Mouse (Mus musculus) heart, adult 2 months (tissue): ENCODE measurements at regions not wholly inside any gene's neighbourhood (a gene's known extent, or its start where the extent isn't known, plus 50 kb on each side); places are given as distances from the start of the nearest gene placed in this dataset.

ENCODE experiments used
- DNase-seq, 2 experiments: peaks; one replicate each; pipeline ENCODE4 v3.0.0; 2021
- H3K27ac ChIP-seq: fragments of 200-600 bp; 2 replicates; pipeline ENCODE4 v1.8.1; 2022
- H3K27me3 ChIP-seq: fragments of 200-500 bp; 2 replicates; pipeline ENCODE4 v1.6.1; 2012; ENCODE audit warnings: mild to moderate bottlenecking, low read length, inconsistent platforms, mixed read lengths; ENCODE audit not compliant: control insufficient read depth, insufficient read depth
- H3K36me3 ChIP-seq: fragments of 200-500 bp; 2 replicates; pipeline ENCODE4 v1.6.1; 2012; ENCODE audit warnings: low read length, inconsistent platforms; ENCODE audit not compliant: control insufficient read depth, insufficient read depth
- H3K4me1 ChIP-seq: fragments of 200-500 bp; 2 replicates; pipeline ENCODE4 v1.6.1; 2011; ENCODE audit warnings: low read length; ENCODE audit not compliant: control insufficient read depth, insufficient read depth
- H3K4me3 ChIP-seq: fragments of 200-600 bp; 2 replicates; pipeline ENCODE4 v1.8.1; 2022
- H3K79me2 ChIP-seq: fragments of 200-500 bp; replicated peaks from 2 replicates; pipeline ENCODE4 v1.6.1; 2012; ENCODE audit warnings: mild to moderate bottlenecking, inconsistent platforms, low read length, moderate library complexity, mixed read lengths; ENCODE audit not compliant: control insufficient read depth, insufficient read depth
- H3K9ac ChIP-seq: fragments of 200-500 bp; 2 replicates; pipeline ENCODE4 v1.6.1; 2012; ENCODE audit warnings: low read depth, mild to moderate bottlenecking, control low read depth, inconsistent platforms, low read length, mixed read lengths
- CTCF ChIP-seq: fragments of 200-600 bp; IDR thresholded peaks from 2 replicates; pipeline ENCODE4 v1.8.1; 2022; ENCODE audit warnings: antibody characterized with exemption, mild to moderate bottlenecking, moderate library complexity
- EP300 ChIP-seq: fragments of 200-500 bp; IDR thresholded peaks from 2 replicates; pipeline ENCODE4 v1.6.1; 2011; ENCODE audit warnings: low read depth, low read length, control low read depth; ENCODE audit not compliant: insufficient read depth
- POLR2A ChIP-seq: fragments of 200-500 bp; IDR thresholded peaks from 2 replicates; pipeline ENCODE4 v1.6.1; 2011; ENCODE audit warnings: mild to moderate bottlenecking, low read depth, low read length, control low read depth; ENCODE audit not compliant: insufficient read depth
- WGBS: fragments of 180-500 bp; shearing (Covaris S2); methylation state at CpG from one replicate; pipeline ENCODE4 v1.1.7; 2018; 5-methylcytosine and 5-hydroxymethylcytosine counted together
- intact Hi-C: fragments of 180-260 bp; cut with DNase I; formaldehyde crosslinking; loops from one replicate; pipeline ENCODE4 v1.15.1; 2025

DNA sequence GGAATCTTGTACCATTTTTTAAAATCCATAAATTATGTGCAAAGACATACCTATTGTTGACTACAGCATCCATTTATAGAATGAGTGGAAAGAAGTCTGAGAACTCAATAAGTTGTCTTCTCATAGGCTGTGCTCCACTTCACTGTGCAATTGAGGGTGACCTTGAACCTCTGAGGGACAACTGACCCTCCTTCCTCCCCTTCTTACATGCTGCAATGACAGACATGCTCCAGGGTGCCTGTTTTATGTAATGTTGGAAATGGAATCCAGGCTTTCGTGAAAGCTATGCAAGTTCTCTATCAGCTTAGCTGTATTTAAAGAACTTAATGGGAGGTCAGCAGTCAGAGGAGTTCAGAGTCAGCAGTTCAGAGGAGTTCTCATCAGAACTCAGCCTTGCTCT is 118.9 kb upstream of the Vegfc start:
- Histone ChIP-seq H3K9ac (no peak overlapping the region), H3K27ac (no peak overlapping the region), H3K36me3 (no peaks in the 10 kb centered on the region), H3K27me3 (no peaks in the 10 kb centered on the region), H3K4me3 (no peak overlapping the region), H3K4me1 (no peaks in the 10 kb centered on the region), H3K79me2 (no peaks in the 10 kb centered on the region)
- no peak for DNase-seq
- 31% methylated on average over 1 of the region's 1 CpGs for WGBS
- intact Hi-C loops, result no loop called here
- TF ChIP-seq CTCF (no peak), EP300 (no peak), POLR2A (no peak)

GRCm38 (mm10) chr8:53962993-53963392 is 114.4 kb upstream of the Vegfc start:
- Histone ChIP-seq H3K36me3 (no peaks in the 10 kb centered on the region), H3K9ac (no peak overlapping the region), H3K27me3 (no peaks in the 10 kb centered on the region), H3K79me2 (no peaks in the 10 kb centered on the region), H3K4me3 (no peak overlapping the region), H3K27ac (no peak overlapping the region), H3K4me1 (no peaks in the 10 kb centered on the region)
- TF ChIP-seq EP300 (no peak), POLR2A (no peak), CTCF (no peak)
- intact Hi-C loops, result no loop called here
- no peak for DNase-seq
- WGBS, result 90% methylated on average over 1 of the region's 1 CpGs

GRCm38 (mm10) chr8:53984296-53984695 is 93.1 kb upstream of the Vegfc start:
- Histone ChIP-seq H3K79me2 (no peaks in the 10 kb centered on the region), H3K27me3 (no peaks in the 10 kb centered on the region), H3K4me3 (no peak overlapping the region), H3K36me3 (no peaks in the 10 kb centered on the region), H3K9ac (no peak overlapping the region), H3K27ac (no peak overlapping the region), H3K4me1 (no peaks in the 10 kb centered on the region)
- 55% methylated on average over 2 of the region's 2 CpGs for WGBS
- intact Hi-C loops, result no loop called here
- no peak for DNase-seq
- TF ChIP-seq POLR2A (no peak), EP300 (no peak), CTCF (no peak)

DNA sequence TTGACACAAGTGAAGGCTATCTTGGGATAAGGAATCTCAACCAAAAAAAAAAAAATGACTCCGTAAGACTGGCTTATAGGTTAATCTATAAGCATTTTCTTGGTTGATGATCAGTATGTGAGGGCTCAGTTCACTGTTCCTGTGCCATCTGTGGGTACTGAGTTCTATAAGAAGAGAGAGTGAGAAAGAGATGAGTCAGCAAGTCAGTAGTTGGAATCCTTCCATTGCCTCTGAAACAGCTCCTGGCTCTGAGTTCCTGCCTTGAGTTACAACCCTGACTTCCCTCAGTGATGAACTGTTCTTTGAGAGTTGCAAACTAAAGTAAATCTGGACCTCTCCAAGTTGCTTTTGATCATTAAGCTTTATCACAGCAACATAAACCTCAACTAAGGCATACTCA is 91.7 kb upstream of the Vegfc start:
- H3K4me1 ChIP-seq, result no peaks in the 10 kb centered on the region
- intact Hi-C loops, result no loop called here
- DNase-seq, result no peak
- H3K79me2 ChIP-seq, result no peaks in the 10 kb centered on the region
- no peak overlapping the region for H3K4me3 ChIP-seq
- H3K36me3 ChIP-seq, result no peaks in the 10 kb centered on the region
- H3K9ac ChIP-seq, result no peak overlapping the region
- H3K27ac ChIP-seq, result no peak overlapping the region
- WGBS, result 98% methylated on average over 1 of the region's 1 CpGs
- H3K27me3 ChIP-seq, result no peaks in the 10 kb centered on the region
- TF ChIP-seq EP300 (no peak), POLR2A (no peak), CTCF (no peak)

GRCm38 (mm10) chr8:53994208-53994607 is 83.2 kb upstream of the Vegfc start:
- WGBS, result 67% methylated on average over 3 of the region's 3 CpGs
- no peak for DNase-seq
- H3K79me2 ChIP-seq, result no peaks in the 10 kb centered on the region
- H3K4me1 ChIP-seq, result no peaks in the 10 kb centered on the region
- H3K9ac ChIP-seq, result no peak overlapping the region
- no peaks in the 10 kb centered on the region for H3K27me3 ChIP-seq
- no peak overlapping the region for H3K4me3 ChIP-seq
- intact Hi-C loops, result no loop called here
- H3K36me3 ChIP-seq, result no peaks in the 10 kb centered on the region
- no peak for TF ChIP-seq CTCF
- no peak for TF ChIP-seq EP300
- no peak for TF ChIP-seq POLR2A
- H3K27ac ChIP-seq, result no peak overlapping the region

- H3K79me2 ChIP-seq, result no peaks in the 10 kb centered on the region
- no peak overlapping the region for H3K27ac ChIP-seq
- H3K9ac ChIP-seq, result no peak overlapping the region
- TF ChIP-seq EP300, result no peak
- TF ChIP-seq CTCF, result no peak
- no peak for TF ChIP-seq POLR2A
- intact Hi-C loops, result no loop called here
- H3K27me3 ChIP-seq, result no peaks in the 10 kb centered on the region
- H3K4me1 ChIP-seq, result no peaks in the 10 kb centered on the region
- 40% methylated on average over 2 of the region's 2 CpGs for WGBS
- H3K36me3 ChIP-seq, result no peaks in the 10 kb centered on the region
- H3K4me3 ChIP-seq, result no peak overlapping the region
- no peak for DNase-seq
These were observed 79.9 kb upstream of the Vegfc start for GRCm38 (mm10) chr8:53997461-53997860.

- 44% methylated on average over 1 of the region's 1 CpGs for WGBS
- H3K4me3 ChIP-seq, result no peak overlapping the region
- no peak overlapping the region for H3K27ac ChIP-seq
- TF ChIP-seq EP300 (no peak), POLR2A (no peak), CTCF (no peak)
- no peak overlapping the region for H3K9ac ChIP-seq
- intact Hi-C loops, result no loop called here
- DNase-seq, result no peak
- no peaks in the 10 kb centered on the region for H3K36me3 ChIP-seq
- no peaks in the 10 kb centered on the region for H3K27me3 ChIP-seq
- no peaks in the 10 kb centered on the region for H3K79me2 ChIP-seq
- no peaks in the 10 kb centered on the region for H3K4me1 ChIP-seq
These were observed 74.5 kb upstream of the Vegfc start for GRCm38 (mm10) chr8:54002948-54003347.
